Mouse (Mus musculus) myocyte (in vitro differentiated cells): ENCODE results near the gene Rpp14.

Source experiments
- MYOD1 ChIP-seq, 3 experiments: IDR thresholded peaks; one replicate each; pipeline ENCODE4 v1.6.1; 2011; ENCODE audit warnings: control low read depth in 2 of 3, low read depth in 2 of 3, mild to moderate bottlenecking in 2 of 3, moderate library complexity in 1 of 3; ENCODE audit not compliant: insufficient read length in 2 of 3, control insufficient read depth in 1 of 3
- POLR2A ChIP-seq: IDR thresholded peaks from one replicate; pipeline ENCODE4 v1.6.1; 2011; ENCODE audit warnings: low read depth, mild to moderate bottlenecking, control low read depth, moderate library complexity; ENCODE audit not compliant: insufficient read length
- TCF12 ChIP-seq: IDR thresholded peaks from one replicate; pipeline ENCODE4 v1.6.1; 2011; ENCODE audit warnings: mild to moderate bottlenecking, control low read depth; ENCODE audit not compliant: poor library complexity, insufficient read depth, severe bottlenecking

DNA sequence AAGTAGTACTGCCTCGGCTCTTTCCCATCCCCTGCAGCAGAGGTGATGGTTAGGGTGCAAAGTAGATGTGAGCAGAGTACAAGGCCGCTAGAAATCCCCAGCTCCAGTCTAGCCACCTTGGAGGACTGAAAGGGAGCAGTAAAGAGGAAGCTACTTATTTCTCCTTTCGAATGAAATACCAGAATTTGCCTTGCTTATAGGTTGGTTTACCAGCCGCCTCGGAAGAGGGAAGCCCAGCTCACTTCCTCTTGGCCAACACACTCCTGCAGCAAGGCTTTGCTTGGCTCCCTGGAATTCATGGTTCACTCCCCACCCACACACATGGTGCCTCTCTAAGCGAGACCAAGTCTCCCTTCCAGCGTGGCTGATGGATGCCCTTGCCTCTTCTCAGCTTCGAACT lies 52.6 kb downstream of the Rpp14 start:
- no peak for TF ChIP-seq POLR2A
- TF ChIP-seq TCF12: no peak
- no peak for TF ChIP-seq MYOD1 (IDR thresholded peaks at IDR 0.05; ENCODE audit: control insufficient read depth in 1 of 3, insufficient read length in 2 of 3, low read depth in 2 of 3)
